Mouse (Mus musculus) regulatory T cell (primary cell): ENCODE data around the gene Emb.

ENCODE experiments used
- in situ Hi-C: fragments of 300-600 bp; cut with MboI, MseI; formaldehyde crosslinking; loops from one replicate; pipeline ENCODE4 v1.15.1; 2025; ENCODE audit warnings: high pct_unique_total_duplicates

Gene Emb

GRCm38 (mm10) chr13:117311446-117312225 is 103.3 kb downstream of the Emb start:
- in situ Hi-C loops = no loop called here
